Mouse (Mus musculus) MEL (cell line): ENCODE data around the gene Pik3r1. TPM values are rescaled to one million over a fixed set of nuclear protein-coding genes. Genes with fewer than 3 reads are reported as not detected.

Experiments
- DNase-seq: peaks from one replicate; pipeline ENCODE4 v3.0.0; 2011; ENCODE audit warnings: low read depth, low spot score
- H3K27ac ChIP-seq: 2 replicates; pipeline ENCODE4 v1.5.1; 2012; ENCODE audit warnings: low read depth, mild to moderate bottlenecking, control low read depth, low read length, moderate library complexity; ENCODE audit not compliant: control insufficient read depth
- H3K27me3 ChIP-seq, 2 experiments: fragments of 150-350 bp in 1 of 2; sonication (generic) in 1 of 2; 2 replicates each; pipeline ENCODE4 v1.6.1; 2012; ENCODE audit warnings: low read length in 2 of 2, mild to moderate bottlenecking in 2 of 2, improper control_type of control experiment in 1 of 2, moderate library complexity in 1 of 2; ENCODE audit not compliant: insufficient read depth in 2 of 2, control insufficient read depth in 1 of 2
- H3K36me3 ChIP-seq, 2 experiments: 2 replicates each; pipeline ENCODE4 v1.6.1; 2012 to 2014; ENCODE audit warnings: low read length in 2 of 2, improper control_type of control experiment in 1 of 2, inconsistent platforms in 1 of 2, mild to moderate bottlenecking in 1 of 2; ENCODE audit not compliant: insufficient read depth in 2 of 2, control insufficient read depth in 1 of 2
- H3K4me1 ChIP-seq, 2 experiments: fragments of 150-350 bp in 1 of 2; sonication (generic) in 1 of 2; 2 replicates each; pipeline ENCODE4 v1.6.1; 2012; ENCODE audit warnings: low read length in 2 of 2, improper control_type of control experiment in 1 of 2, mild to moderate bottlenecking in 1 of 2; ENCODE audit not compliant: insufficient read depth in 2 of 2, control insufficient read depth in 1 of 2
- H3K4me3 ChIP-seq, 2 experiments: fragments of 150-350 bp in 1 of 2; sonication (generic) in 1 of 2; 2 replicates each; pipeline ENCODE4 v1.5.1; 2012; ENCODE audit warnings: low read depth in 2 of 2, low read length in 2 of 2, mild to moderate bottlenecking in 2 of 2, moderate library complexity in 2 of 2, control low read depth in 1 of 2, improper control_type of control experiment in 1 of 2; ENCODE audit not compliant: control insufficient read depth in 1 of 2, insufficient read depth in 1 of 2
- H3K79me2 ChIP-seq: 2 replicates; pipeline ENCODE4 v1.6.1; 2012; ENCODE audit warnings: mild to moderate bottlenecking, low read length, moderate library complexity; ENCODE audit not compliant: control insufficient read depth, poor library complexity, insufficient read depth
- H3K9ac ChIP-seq: 2 replicates; pipeline ENCODE4 v1.6.1; 2012; ENCODE audit warnings: low read depth, mild to moderate bottlenecking, control low read depth, low read length, moderate library complexity; ENCODE audit not compliant: control insufficient read depth, poor library complexity, severe bottlenecking
- H3K9me3 ChIP-seq: fragments of 150-350 bp; sonication (generic); replicated peaks from 2 replicates; pipeline ENCODE4 v1.6.1; 2012; ENCODE audit warnings: mild to moderate bottlenecking, low read length, improper control_type of control experiment, moderate library complexity; ENCODE audit not compliant: insufficient read depth
- CTCF ChIP-seq, 3 experiments: IDR thresholded peaks in 2 of 3; conservative IDR thresholded peaks in 1 of 3; 2 replicates each; pipeline ENCODE4 v1.5.1; 2011 to 2012; ENCODE audit warnings: low read length in 3 of 3, low read depth in 2 of 3, mild to moderate bottlenecking in 2 of 3, improper control_type of control experiment in 1 of 3, inconsistent platforms in 1 of 3, mixed read lengths in 1 of 3, moderate library complexity in 1 of 3; ENCODE audit not compliant: control insufficient read depth in 1 of 3, insufficient read depth in 1 of 3, poor library complexity in 1 of 3, severe bottlenecking in 1 of 3
- JUND ChIP-seq: IDR thresholded peaks from 2 replicates; pipeline ENCODE4 v1.6.1; 2011; ENCODE audit warnings: low read depth, mild to moderate bottlenecking, improper control_type of control experiment, low read length
- MAFK ChIP-seq: IDR thresholded peaks from 2 replicates; pipeline ENCODE4 v1.6.1; 2011; ENCODE audit warnings: low read depth, mild to moderate bottlenecking, low read length, improper control_type of control experiment, borderline replicate concordance
- MAZ ChIP-seq: IDR thresholded peaks from 2 replicates; pipeline ENCODE4 v1.6.1; 2012; ENCODE audit warnings: low read depth, mild to moderate bottlenecking, inconsistent platforms, low read length, improper control_type of control experiment
- MEF2A ChIP-seq: IDR thresholded peaks from 2 replicates; pipeline ENCODE4 v1.6.1; 2014; ENCODE audit warnings: low read depth, mild to moderate bottlenecking, inconsistent platforms, low read length, improper control_type of control experiment; ENCODE audit not compliant: poor library complexity, insufficient replicate concordance, severe bottlenecking; ENCODE audit errors: extremely low read depth
- NRF1 ChIP-seq: IDR thresholded peaks from 2 replicates; pipeline ENCODE4 v1.6.1; 2014; ENCODE audit warnings: low read depth, mild to moderate bottlenecking, inconsistent platforms, low read length, improper control_type of control experiment, moderate library complexity; ENCODE audit not compliant: poor library complexity, insufficient read depth, severe bottlenecking
- TCF12 ChIP-seq: IDR thresholded peaks from 2 replicates; pipeline ENCODE4 v1.6.1; 2014; ENCODE audit warnings: low read depth, mild to moderate bottlenecking, inconsistent platforms, low read length, improper control_type of control experiment, moderate library complexity
- ZMIZ1 ChIP-seq: IDR thresholded peaks from 2 replicates; pipeline ENCODE4 v1.6.1; 2012; ENCODE audit warnings: low read depth, mild to moderate bottlenecking, inconsistent platforms, low read length, improper control_type of control experiment, moderate library complexity
- ZNF384 ChIP-seq: IDR thresholded peaks from 2 replicates; pipeline ENCODE4 v1.6.1; 2012; ENCODE audit warnings: low read depth, mild to moderate bottlenecking, inconsistent platforms, low read length, improper control_type of control experiment
- polyA plus RNA-seq, 2 experiments: library from polyadenylated mRNA; stranded (reverse) in 1 of 2; unstranded in 1 of 2; fragments of >175 nt in 1 of 2; fragments of >200 nt in 1 of 2; gene quantifications; 2 replicates each; pipeline versions ENCODE4 v1.2.1 to v1.2.4; 2012; ENCODE audit warnings: low replicate concordance in 2 of 2, low read depth in 1 of 2; ENCODE audit not compliant: insufficient read length in 2 of 2, insufficient read depth in 1 of 2, missing spikeins in 1 of 2
- total RNA-seq: library from RNA; depleted of rRNA; stranded (reverse); fragments of 300-350 nt; gene quantifications from 2 replicates; pipeline ENCODE4 v1.2.3, GENCODE M21; 2012

Pik3r1 gene
- total and polyA plus RNA-seq, 3 experiments = 23.8 to 116 (median 41.4) TPM

GRCm38 (mm10) chr13:101813267-101813900, 45.4 kb upstream of the Pik3r1 start:
- no peaks in the 10 kb centered on the region for H3K4me1 ChIP-seq
- H3K4me3 ChIP-seq = no peak overlapping the region
- H3K36me3 ChIP-seq = no peaks in the 10 kb centered on the region
- TF ChIP-seq JUND = no peak
- no peak for TF ChIP-seq ZNF384
- no peak for TF ChIP-seq MAZ
- DNase-seq = no peak
- H3K79me2 ChIP-seq = no peaks in the 10 kb centered on the region
- no peak overlapping the region for H3K27ac ChIP-seq
- H3K9me3 ChIP-seq = no peaks in the 10 kb centered on the region
- H3K27me3 ChIP-seq = no peaks in the 10 kb centered on the region; a peak in 2 of 4 replicates
- no peak overlapping the region for H3K9ac ChIP-seq

GRCm38 (mm10) chr13:101812341-101812740, 44.3 kb upstream of the Pik3r1 start:
- no peaks in the 10 kb centered on the region for H3K79me2 ChIP-seq
- no peaks in the 10 kb centered on the region for H3K4me1 ChIP-seq
- no peak overlapping the region for H3K27ac ChIP-seq
- H3K36me3 ChIP-seq = no peaks in the 10 kb centered on the region
- H3K9me3 ChIP-seq = no peaks in the 10 kb centered on the region
- peak; percentile 56; the same call in 1 of the 2 replicates for TF ChIP-seq ZNF384
- TF ChIP-seq ZMIZ1 = no peak
- TF ChIP-seq, all 39 proteins: peak for 1
- DNase-seq = no peak
- Histone ChIP-seq H3K27me3 (no peaks in the 10 kb centered on the region; a peak in 2 of 4 replicates), H3K9ac (no peak overlapping the region), H3K4me3 (no peak overlapping the region)

GRCm38 (mm10) chr13:101811882-101812281, 43.9 kb upstream of the Pik3r1 start:
- Histone ChIP-seq H3K4me3 (no peak overlapping the region), H3K9me3 (no peaks in the 10 kb centered on the region), H3K27ac (no peak overlapping the region), H3K4me1 (no peaks in the 10 kb centered on the region), H3K36me3 (no peaks in the 10 kb centered on the region), H3K9ac (no peak overlapping the region), H3K79me2 (no peaks in the 10 kb centered on the region), H3K27me3 (no peaks in the 10 kb centered on the region; a peak in 2 of 4 replicates)
- no peak for DNase-seq
- TF ChIP-seq NRF1 (no peak), MEF2A (no peak)

GRCm38 (mm10) chr13:101810667-101811066, 42.6 kb upstream of the Pik3r1 start:
- TF ChIP-seq ZMIZ1 (no peak), CTCF (IDR thresholded peaks at IDR 0.05 in 2 of 3, conservative IDR thresholded peaks at IDR 0.05 in 1 of 3; ENCODE audit: control insufficient read depth in 1 of 3, insufficient read depth in 1 of 3, low read depth in 2 of 3, low read length in 3 of 3, poor library complexity in 1 of 3, severe bottlenecking in 1 of 3) (no peak), TCF12 (no peak), MAFK (no peak)
- TF ChIP-seq, all 39 proteins: peak for 0

More at GRCm38 (mm10) chr13:101810667-101811066, 42.6 kb upstream of the Pik3r1 start:
- Histone ChIP-seq H3K27ac (no peak overlapping the region), H3K79me2 (no peaks in the 10 kb centered on the region), H3K36me3 (no peaks in the 10 kb centered on the region), H3K9me3 (no peaks in the 10 kb centered on the region), H3K9ac (no peak overlapping the region), H3K27me3 (no peaks in the 10 kb centered on the region; a peak in 1 of 4 replicates), H3K4me3 (no peak overlapping the region), H3K4me1 (no peaks in the 10 kb centered on the region)
- DNase-seq = no peak
